Mouse (Mus musculus) R1 (cell line): ENCODE data around the gene Tspan9.

Experiments
- DNase-seq: peaks from one replicate; pipeline ENCODE4 v3.0.0-alpha.2; 2018; ENCODE audit warnings: low read depth, low spot score

Gene Tspan9

DNA sequence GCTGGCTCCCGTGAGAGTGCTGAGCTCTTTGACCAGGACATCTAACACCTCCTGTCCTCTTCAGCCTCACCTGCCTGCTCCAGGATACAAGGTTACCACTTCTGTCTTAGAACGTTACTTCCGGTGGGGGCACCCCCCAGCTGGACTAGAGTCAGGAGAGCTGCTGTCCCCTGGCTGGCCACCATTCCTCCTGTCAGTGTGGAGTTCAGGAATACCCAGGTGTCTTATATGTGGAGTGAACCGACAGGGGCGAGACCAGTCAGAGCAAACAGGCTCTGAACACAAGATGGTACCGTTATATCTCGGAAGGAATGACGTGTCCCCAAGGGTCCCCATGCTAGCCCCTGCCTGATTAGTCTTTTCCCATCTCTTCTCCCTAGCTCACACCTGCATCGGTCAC is 106.8 kb downstream of the Tspan9 start:
- no peak for DNase-seq

GRCm38 (mm10) chr6:128035930-128036309 is 107.5 kb downstream of the Tspan9 start:
- peak; percentile 31 for DNase-seq

- DNase-seq = peak; percentile 24
Measured at GRCm38 (mm10) chr6:128035250-128035929, 108.0 kb downstream of the Tspan9 start.

- peak; percentile 90 for DNase-seq
Measured at GRCm38 (mm10) chr6:128034317-128035249, 108.8 kb downstream of the Tspan9 start.

DNA sequence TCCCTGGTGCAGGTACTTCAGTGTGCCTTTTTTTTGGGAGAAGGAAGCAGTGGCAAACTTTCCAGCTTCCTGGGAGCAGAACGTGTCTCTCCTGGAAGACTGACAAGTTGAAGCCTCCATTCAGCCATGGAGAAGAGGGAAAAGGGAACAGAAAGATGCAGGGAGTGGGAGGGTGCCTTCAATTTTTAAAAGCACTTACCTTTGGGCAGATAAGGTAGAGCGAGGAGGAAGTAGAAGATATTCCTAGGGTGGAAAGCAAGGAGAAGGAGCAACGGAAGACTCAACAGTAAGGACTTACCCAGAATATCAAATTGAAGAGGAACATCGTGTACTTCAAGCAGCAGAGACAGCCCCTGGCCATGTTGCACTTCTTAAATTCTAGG is 109.5 kb downstream of the Tspan9 start:
- no peak for DNase-seq

- no peak for DNase-seq
Measured at GRCm38 (mm10) chr6:128033172-128033867, 110.1 kb downstream of the Tspan9 start.

GRCm38 (mm10) chr6:128032252-128033171 is 110.9 kb downstream of the Tspan9 start:
- DNase-seq = peak; percentile 72

DNA sequence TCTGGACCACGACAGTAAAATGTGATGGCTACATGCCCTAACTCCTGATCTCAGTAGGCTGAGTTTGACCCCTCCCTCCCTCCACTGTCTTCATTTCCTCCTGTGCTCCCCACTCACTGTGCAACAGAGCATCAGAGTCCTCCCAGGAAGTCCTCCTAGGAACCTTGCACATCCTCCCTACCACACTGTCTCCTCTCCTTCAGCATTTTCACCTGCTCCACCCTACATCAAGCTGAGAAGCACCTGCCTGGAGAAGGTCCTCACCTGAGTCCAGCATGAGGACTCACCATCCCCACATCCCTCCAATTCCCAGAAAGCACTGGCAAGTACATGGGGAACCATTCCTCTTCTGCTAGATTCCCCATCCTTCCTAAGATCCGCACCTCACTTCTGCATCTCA is 111.8 kb downstream of the Tspan9 start:
- no peak for DNase-seq

- no peak for DNase-seq
Measured at GRCm38 (mm10) chr6:128031096-128031495, 112.3 kb downstream of the Tspan9 start.

DNA sequence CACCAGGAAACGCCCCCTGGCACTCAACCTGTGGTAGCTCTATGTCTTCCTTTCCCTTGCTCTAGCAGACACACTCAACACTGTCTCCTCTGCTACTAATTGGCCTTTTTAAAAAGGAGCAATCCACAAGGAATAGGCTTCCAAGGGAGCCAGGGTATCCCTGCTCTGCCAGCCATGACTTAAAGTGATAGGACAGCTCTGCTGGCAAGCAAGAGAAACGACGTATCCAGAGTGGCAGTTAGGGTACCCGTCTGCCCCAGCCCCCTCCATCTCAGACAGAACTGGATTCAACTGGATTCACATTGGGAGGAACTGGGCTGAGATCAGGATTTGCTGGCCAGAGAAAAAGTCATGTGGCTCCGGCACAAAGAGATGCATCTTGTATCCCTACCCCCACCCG is 112.9 kb downstream of the Tspan9 start:
- no peak for DNase-seq

GRCm38 (mm10) chr6:128029517-128030348 is 113.7 kb downstream of the Tspan9 start:
- DNase-seq = no peak

- DNase-seq = peak; percentile 82
Measured at GRCm38 (mm10) chr6:128028116-128028940, 115.1 kb downstream of the Tspan9 start.

- DNase-seq = no peak
Measured at GRCm38 (mm10) chr6:128025997-128026396, 117.4 kb downstream of the Tspan9 start.

DNA sequence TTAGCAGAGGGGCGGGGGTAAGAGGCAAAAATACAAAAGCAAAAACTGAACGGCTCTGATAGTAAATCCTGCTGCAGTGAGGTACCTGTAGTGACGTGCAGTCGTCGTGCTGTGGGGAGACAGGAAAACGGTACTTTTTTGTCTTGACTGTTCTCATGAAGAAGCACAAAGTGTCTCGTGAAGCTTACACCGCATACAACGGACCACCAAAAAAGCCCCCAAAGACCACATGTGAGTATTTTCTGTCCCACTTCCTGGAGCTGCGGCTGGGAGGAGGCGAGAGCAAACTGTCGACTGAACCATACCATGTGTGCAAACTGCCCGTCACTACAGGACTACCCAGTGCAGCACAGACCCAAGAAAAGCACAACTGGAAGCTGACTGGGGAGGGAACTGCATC is 117.8 kb downstream of the Tspan9 start:
- no peak for DNase-seq

- DNase-seq = no peak
Measured at GRCm38 (mm10) chr6:128022207-128022606, 121.2 kb downstream of the Tspan9 start.

DNA sequence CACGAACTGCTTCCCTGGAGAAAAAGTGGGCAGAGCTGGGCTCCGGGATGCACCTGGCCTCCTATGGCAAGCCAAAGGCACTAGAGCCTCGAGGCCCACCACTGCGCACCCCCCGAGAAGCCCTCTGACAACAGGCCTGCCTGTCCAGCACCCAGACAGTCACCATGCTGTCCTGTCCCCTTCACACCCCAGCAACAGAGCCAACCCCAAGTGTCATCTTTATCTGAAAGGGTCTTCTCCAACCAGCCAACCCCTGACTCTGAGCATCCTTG is 121.5 kb downstream of the Tspan9 start:
- no peak for DNase-seq

DNA sequence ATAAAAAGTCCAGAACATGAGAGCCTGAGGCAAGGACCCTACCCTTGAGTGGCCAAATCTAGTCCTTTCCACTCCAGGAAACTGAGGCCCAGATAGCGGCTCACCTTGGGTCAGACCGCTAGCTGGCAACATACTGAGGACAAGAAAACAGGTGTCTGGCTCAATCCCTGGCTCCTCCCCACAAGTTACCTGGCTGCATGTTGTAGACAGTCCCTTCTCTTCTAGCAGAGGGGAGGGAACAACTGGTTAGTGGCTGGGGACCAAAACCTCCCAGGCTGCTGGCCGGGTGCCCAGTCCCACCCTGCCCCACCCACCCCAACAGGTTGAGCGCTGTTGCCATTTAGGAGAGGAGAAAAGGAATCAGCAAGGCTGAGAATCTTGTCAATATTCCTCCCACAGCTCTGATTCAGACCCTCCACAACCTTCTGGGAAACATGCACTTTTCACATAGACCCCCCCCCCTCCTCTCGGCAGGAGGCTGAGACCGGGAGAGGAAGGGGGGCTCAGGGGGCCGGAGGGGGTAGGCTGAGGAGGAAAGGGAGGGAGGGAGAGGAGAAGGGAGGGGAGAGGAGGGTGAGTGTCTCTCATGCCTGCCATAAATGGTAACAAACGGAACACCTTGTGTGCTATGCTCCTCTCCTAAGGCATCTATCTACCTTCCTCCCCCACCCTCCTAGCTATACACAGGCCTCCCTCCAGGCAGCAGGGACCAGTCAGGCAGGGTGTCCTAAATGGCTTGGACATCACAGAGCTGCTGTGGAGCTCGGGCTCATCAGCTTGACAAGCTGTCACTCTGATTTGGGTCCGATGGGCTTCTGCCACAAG is 122.1 kb downstream of the Tspan9 start:
- DNase-seq = no peak

DNA sequence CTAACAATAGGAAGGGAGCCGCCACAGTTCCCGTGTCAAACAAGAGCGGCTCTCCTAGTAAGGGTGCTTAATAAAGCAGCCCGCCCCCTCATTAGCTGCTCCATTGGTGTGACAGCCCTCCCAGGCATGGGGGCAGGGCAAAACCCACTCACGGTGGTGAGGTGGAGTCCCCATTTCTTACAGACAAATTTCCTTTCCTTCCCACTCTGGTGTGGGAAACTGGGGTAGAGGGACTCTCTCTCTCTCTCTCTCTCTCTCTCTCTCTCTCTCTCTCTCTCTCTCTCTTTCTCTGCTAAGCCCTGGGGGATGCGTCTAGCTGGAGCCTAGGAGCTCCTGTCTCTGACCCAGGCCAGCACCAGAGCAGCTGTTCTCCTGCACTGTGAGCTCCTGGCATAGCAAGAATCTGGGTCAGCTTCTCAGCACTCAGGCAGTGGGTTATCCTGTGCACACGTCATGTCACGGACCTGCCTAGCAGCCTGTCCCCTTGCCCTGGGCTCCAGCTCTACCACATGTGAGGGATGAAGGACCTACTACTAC is 122.8 kb downstream of the Tspan9 start:
- no peak for DNase-seq

- no peak for DNase-seq
Measured at GRCm38 (mm10) chr6:128020053-128020452, 123.3 kb downstream of the Tspan9 start.
